Mouse (Mus musculus) forebrain, embryonic 10.5 days (tissue): Measurements from ENCODE around the gene Anks1b. TPM values are rescaled to one million over a fixed set of nuclear protein-coding genes. Genes with fewer than 3 reads are reported as not detected.
A peak's percentile ranks its signal among the peaks of the same experiment; 100 is the strongest.

Experiments used
- DNase-seq: peaks from one replicate; pipeline ENCODE4 v3.0.0-alpha.2; 2017; ENCODE audit warnings: low spot score; ENCODE audit errors: extremely low spot score
- H3K27ac ChIP-seq: fragments of 300-500 bp; sonication (generic); 2 replicates; pipeline ENCODE4 v1.5.1; 2016; ENCODE audit warnings: mild to moderate bottlenecking
- H3K27me3 ChIP-seq: fragments of 300-500 bp; sonication (generic); 2 replicates; pipeline ENCODE4 v1.6.1; 2016; ENCODE audit warnings: mild to moderate bottlenecking; ENCODE audit not compliant: poor library complexity, severe bottlenecking
- H3K36me3 ChIP-seq: fragments of 300-500 bp; sonication (generic); replicated peaks from 2 replicates; pipeline ENCODE4 v1.6.1; 2016; ENCODE audit warnings: mild to moderate bottlenecking, moderate library complexity
- H3K4me1 ChIP-seq: fragments of 300-500 bp; sonication (generic); 2 replicates; pipeline ENCODE4 v1.6.1; 2016
- H3K4me3 ChIP-seq: fragments of 300-500 bp; sonication (generic); 2 replicates; pipeline ENCODE4 v1.5.1; 2016; ENCODE audit warnings: mild to moderate bottlenecking, moderate library complexity
- H3K9me3 ChIP-seq: fragments of 300-500 bp; sonication (generic); 2 replicates; pipeline ENCODE4 v1.6.1; 2016; ENCODE audit warnings: mild to moderate bottlenecking, moderate library complexity
- WGBS: fragments of 180-500 bp; shearing (Covaris S2); methylation state at CpG from one replicate; pipeline ENCODE4 v1.1.7; 2016; 5-methylcytosine and 5-hydroxymethylcytosine counted together
- polyA plus RNA-seq: library from polyadenylated mRNA; unstranded; fragments of >200 nt; fragmentation: Nextera tagmentation; extraction: Ambion mirVana; gene quantifications from 2 replicates; pipeline ENCODE4 v1.2.1, GENCODE M21; 2016

Anks1b gene
- polyA plus RNA-seq, 1 experiment from 2014 or later, result 3.1 TPM

DNA sequence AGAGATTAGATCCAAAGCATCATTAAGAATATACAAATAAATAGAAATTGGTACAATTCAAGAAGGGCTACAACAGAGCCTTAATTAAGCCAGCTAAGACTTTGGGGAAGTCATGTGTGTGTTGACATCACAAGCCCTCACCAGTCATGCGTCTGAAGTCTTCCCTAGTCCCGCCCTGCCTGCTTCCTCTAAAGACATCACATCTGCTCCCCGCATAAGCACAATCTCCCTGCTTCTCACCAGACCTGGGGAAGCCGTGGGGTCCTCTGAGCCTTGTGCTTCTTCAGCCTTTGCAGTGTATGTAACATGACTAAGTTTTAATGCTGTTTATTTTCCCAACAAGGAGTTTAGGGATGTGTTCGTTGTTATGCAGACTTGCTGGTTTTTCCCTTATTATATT lies 706.7 kb downstream of the Anks1b start:
- Histone ChIP-seq H3K27me3 (no peaks in the 10 kb centered on the region), H3K27ac (no peak overlapping the region), H3K9me3 (no peaks in the 10 kb centered on the region), H3K4me3 (no peak overlapping the region), H3K4me1 (peaks cover 39% of the 10 kb centered on the region), H3K36me3 (no peaks in the 10 kb centered on the region)
- DNase-seq, result no peak
- WGBS, result 80% methylated on average over 5 of the region's 5 CpGs

DNA sequence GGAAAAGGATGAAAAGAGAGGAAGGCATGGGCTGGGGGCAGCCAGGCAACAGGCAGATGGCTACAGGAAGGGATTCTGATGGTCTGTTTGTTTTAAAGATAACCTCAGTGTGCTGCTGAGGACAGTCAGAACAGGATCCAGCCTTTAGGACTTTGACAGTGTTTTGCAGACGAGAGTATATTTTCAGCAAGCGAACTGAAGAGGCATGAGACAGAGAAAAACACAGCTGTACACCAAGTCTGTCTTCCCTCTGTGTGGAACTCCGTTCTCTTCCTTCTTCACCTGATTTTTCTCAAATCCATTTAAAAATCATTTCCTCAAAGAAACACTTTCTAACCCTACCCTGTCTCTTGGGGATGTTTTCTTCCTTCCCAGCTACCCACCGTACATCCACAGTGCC lies 710.7 kb downstream of the Anks1b start:
- H3K36me3 ChIP-seq, result no peaks in the 10 kb centered on the region
- WGBS, result 88% methylated on average over 4 of the region's 4 CpGs

GRCm38 (mm10) chr10:90596142-90596541 lies 722.8 kb downstream of the Anks1b start:
- Histone ChIP-seq H3K27ac (peak overlapping the region; percentile 26), H3K36me3 (no peaks in the 10 kb centered on the region), H3K27me3 (no peaks in the 10 kb centered on the region), H3K4me3 (no peak overlapping the region), H3K9me3 (no peaks in the 10 kb centered on the region), H3K4me1 (peaks cover 13% of the 10 kb centered on the region)
- 16% methylated on average over 3 of the region's 3 CpGs for WGBS
- DNase-seq, result peak; percentile 30

More for the DNA sequence above, 710.7 kb downstream of the Anks1b start:
- Histone ChIP-seq H3K4me3 (no peak overlapping the region), H3K9me3 (no peaks in the 10 kb centered on the region), H3K4me1 (peaks cover 3% of the 10 kb centered on the region; the same call in 1 of the 2 replicates), H3K27ac (no peak overlapping the region), H3K27me3 (no peaks in the 10 kb centered on the region)
- no peak for DNase-seq

GRCm38 (mm10) chr10:90596576-90596975 lies 723.3 kb downstream of the Anks1b start:
- H3K27ac ChIP-seq, result peak overlapping the region; percentile 26
- no peaks in the 10 kb centered on the region for H3K36me3 ChIP-seq
- WGBS, result 26% methylated on average over 3 of the region's 3 CpGs
- peaks cover 13% of the 10 kb centered on the region for H3K4me1 ChIP-seq
- no peaks in the 10 kb centered on the region for H3K27me3 ChIP-seq
- no peaks in the 10 kb centered on the region for H3K9me3 ChIP-seq
- H3K4me3 ChIP-seq, result no peak overlapping the region
- DNase-seq, result no peak

- Histone ChIP-seq H3K27me3 (no peaks in the 10 kb centered on the region), H3K27ac (no peak overlapping the region), H3K9me3 (no peaks in the 10 kb centered on the region), H3K4me3 (no peak overlapping the region), H3K36me3 (no peaks in the 10 kb centered on the region), H3K4me1 (peaks cover 13% of the 10 kb centered on the region)
- DNase-seq, result no peak
Observed at GRCm38 (mm10) chr10:90599149-90599548, 725.8 kb downstream of the Anks1b start.

- peaks cover 13% of the 10 kb centered on the region for H3K4me1 ChIP-seq
- H3K27me3 ChIP-seq, result no peaks in the 10 kb centered on the region
- H3K36me3 ChIP-seq, result no peaks in the 10 kb centered on the region
- no peak for DNase-seq
- H3K27ac ChIP-seq, result no peak overlapping the region
- H3K4me3 ChIP-seq, result no peak overlapping the region
- no peaks in the 10 kb centered on the region for H3K9me3 ChIP-seq
- 84% methylated on average over 14 of the region's 14 CpGs for WGBS
Observed at GRCm38 (mm10) chr10:90599726-90600531, 726.6 kb downstream of the Anks1b start.

DNA sequence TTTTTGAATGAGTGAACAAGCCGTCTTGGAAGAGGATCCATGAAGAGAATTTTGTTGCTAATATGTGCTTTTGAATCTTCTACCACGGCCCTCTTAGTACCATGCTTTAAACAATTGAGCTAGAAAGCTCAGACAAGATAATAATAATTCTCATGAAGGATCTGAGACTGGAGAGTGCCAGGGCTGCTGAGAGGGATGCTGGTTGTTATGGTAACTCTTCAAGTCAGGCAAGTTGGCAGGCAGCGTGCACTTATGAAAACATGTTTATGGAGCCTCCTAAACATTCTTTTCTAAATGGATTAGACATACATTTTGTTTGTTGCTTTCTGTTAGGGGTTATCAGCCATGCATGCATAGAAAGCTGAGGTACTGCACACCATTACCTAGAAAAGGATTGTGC lies 734.3 kb downstream of the Anks1b start:
- H3K9me3 ChIP-seq, result no peaks in the 10 kb centered on the region
- no peak overlapping the region for H3K27ac ChIP-seq
- H3K4me3 ChIP-seq, result no peak overlapping the region
- H3K27me3 ChIP-seq, result no peaks in the 10 kb centered on the region
- no peaks in the 10 kb centered on the region for H3K36me3 ChIP-seq
- WGBS, result 75% methylated on average over 3 of the region's 3 CpGs
- no peaks in the 10 kb centered on the region for H3K4me1 ChIP-seq
- DNase-seq, result no peak

DNA sequence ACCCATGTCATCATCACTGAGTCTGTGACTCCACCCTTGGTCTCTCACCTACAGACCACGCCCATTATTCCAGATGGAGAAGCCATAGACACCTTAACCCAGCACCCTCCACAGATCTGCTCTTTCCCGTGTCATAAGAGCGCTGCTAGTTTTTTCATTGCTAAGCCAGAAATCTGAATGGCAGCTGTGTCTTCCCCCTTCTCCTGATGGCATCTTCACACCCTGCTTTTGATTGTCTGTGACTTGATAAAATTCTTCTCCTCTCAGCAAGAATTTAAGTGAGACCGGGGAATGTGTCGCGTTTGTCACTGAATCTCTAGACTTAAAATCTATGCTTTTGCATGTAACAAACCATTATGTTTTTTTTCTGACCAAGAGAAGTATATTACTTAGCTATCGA lies 736.1 kb downstream of the Anks1b start:
- no peak for DNase-seq
- no peaks in the 10 kb centered on the region for H3K9me3 ChIP-seq
- no peaks in the 10 kb centered on the region for H3K27me3 ChIP-seq
- 93% methylated on average over 7 of the region's 7 CpGs for WGBS
- H3K27ac ChIP-seq, result no peak overlapping the region
- no peak overlapping the region for H3K4me3 ChIP-seq
- no peaks in the 10 kb centered on the region for H3K36me3 ChIP-seq
- H3K4me1 ChIP-seq, result no peaks in the 10 kb centered on the region

GRCm38 (mm10) chr10:90613051-90613450 lies 739.7 kb downstream of the Anks1b start:
- no peak overlapping the region for H3K4me3 ChIP-seq
- H3K27ac ChIP-seq, result no peak overlapping the region
- H3K27me3 ChIP-seq, result no peaks in the 10 kb centered on the region
- H3K9me3 ChIP-seq, result no peaks in the 10 kb centered on the region
- DNase-seq, result no peak
- peaks cover 10% of the 10 kb centered on the region; the same call in 1 of the 2 replicates for H3K4me1 ChIP-seq
- H3K36me3 ChIP-seq, result no peaks in the 10 kb centered on the region
- 93% methylated on average over 3 of the region's 3 CpGs for WGBS

GRCm38 (mm10) chr10:90615196-90615595 lies 741.9 kb downstream of the Anks1b start:
- no peak for DNase-seq
- H3K27me3 ChIP-seq, result no peaks in the 10 kb centered on the region
- WGBS, result 64% methylated on average over 2 of the region's 2 CpGs
- H3K36me3 ChIP-seq, result no peaks in the 10 kb centered on the region
- H3K9me3 ChIP-seq, result no peaks in the 10 kb centered on the region
- peaks cover 10% of the 10 kb centered on the region; the same call in 1 of the 2 replicates for H3K4me1 ChIP-seq
- H3K27ac ChIP-seq, result no peak overlapping the region
- H3K4me3 ChIP-seq, result no peak overlapping the region

GRCm38 (mm10) chr10:90616622-90617021 lies 743.3 kb downstream of the Anks1b start:
- no peaks in the 10 kb centered on the region for H3K27me3 ChIP-seq
- 90% methylated on average over 2 of the region's 2 CpGs for WGBS
- H3K4me1 ChIP-seq, result peaks cover 10% of the 10 kb centered on the region; the same call in 1 of the 2 replicates

DNA sequence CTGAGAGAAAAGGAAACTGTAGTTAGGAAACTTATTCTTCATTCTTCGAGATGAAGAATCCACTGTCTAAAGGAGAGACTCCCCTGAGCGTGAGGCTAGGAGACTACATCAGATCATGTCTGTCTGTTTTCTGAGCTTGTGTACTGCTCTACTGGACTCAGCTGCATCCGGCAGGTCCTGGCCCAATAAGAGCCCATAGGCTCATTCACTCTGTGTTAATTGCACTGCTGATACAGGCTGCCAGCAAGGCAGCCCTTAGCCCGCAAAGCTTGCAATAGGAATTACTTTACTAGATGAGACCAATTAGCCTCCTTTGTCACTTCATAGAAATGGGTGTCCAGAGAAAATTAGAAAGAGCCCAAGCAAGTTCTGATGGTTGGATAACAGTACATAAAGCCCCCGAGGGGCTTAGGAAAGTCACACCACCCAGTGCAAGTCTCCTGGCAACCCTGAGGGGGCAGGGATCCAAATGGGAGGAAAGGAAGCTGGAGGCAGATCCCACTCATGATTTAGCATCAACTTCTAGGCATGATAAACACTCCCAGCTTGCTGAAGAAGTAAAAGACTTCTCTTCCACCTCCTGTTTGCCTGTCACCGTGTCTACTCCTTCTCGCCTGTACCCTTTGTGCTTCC lies 744.5 kb downstream of the Anks1b start:
- Histone ChIP-seq H3K36me3 (no peaks in the 10 kb centered on the region), H3K4me3 (no peak overlapping the region), H3K27me3 (no peaks in the 10 kb centered on the region), H3K4me1 (peaks cover 10% of the 10 kb centered on the region; the same call in 1 of the 2 replicates), H3K9me3 (no peaks in the 10 kb centered on the region), H3K27ac (no peak overlapping the region)
- no peak for DNase-seq
- WGBS, result 85% methylated on average over 7 of the region's 7 CpGs

More at GRCm38 (mm10) chr10:90616622-90617021, 743.3 kb downstream of the Anks1b start:
- H3K4me3 ChIP-seq, result no peak overlapping the region
- H3K9me3 ChIP-seq, result no peaks in the 10 kb centered on the region
- H3K36me3 ChIP-seq, result no peaks in the 10 kb centered on the region
- H3K27ac ChIP-seq, result no peak overlapping the region
- DNase-seq, result no peak

DNA sequence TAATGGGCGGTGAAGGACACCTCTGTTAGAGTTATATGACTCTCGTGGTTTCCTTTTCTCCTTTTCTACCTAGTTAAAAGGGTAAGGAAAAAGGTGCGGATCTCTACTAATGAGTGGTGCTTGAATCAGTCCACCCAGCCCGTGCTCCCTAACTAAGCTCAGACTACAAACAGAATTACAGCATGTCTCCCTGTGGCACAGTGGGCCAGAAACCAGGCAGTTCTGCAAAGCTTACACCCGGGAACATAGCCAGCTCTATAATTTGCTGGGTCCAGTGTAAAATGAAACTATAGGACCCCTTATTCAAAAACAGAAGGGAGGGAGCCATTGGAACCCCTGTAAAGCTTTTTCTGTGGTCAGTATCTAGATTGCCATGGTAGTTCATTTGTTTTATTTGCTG lies 754.2 kb downstream of the Anks1b start:
- WGBS, result 89% methylated on average over 5 of the region's 5 CpGs
- Histone ChIP-seq H3K4me1 (no peaks in the 10 kb centered on the region), H3K4me3 (no peak overlapping the region), H3K9me3 (no peaks in the 10 kb centered on the region), H3K27ac (no peak overlapping the region), H3K27me3 (no peaks in the 10 kb centered on the region), H3K36me3 (no peaks in the 10 kb centered on the region)
- DNase-seq, result no peak
